Mouse (Mus musculus): ENCODE measurements around the gene Frmpd2. TPM values are rescaled to one million over a fixed set of nuclear protein-coding genes. Genes with fewer than 3 reads are reported as not detected.

Gene Frmpd2
- polyA plus RNA-seq, 1 experiment from 2014 or later = 0.16 TPM

DNA sequence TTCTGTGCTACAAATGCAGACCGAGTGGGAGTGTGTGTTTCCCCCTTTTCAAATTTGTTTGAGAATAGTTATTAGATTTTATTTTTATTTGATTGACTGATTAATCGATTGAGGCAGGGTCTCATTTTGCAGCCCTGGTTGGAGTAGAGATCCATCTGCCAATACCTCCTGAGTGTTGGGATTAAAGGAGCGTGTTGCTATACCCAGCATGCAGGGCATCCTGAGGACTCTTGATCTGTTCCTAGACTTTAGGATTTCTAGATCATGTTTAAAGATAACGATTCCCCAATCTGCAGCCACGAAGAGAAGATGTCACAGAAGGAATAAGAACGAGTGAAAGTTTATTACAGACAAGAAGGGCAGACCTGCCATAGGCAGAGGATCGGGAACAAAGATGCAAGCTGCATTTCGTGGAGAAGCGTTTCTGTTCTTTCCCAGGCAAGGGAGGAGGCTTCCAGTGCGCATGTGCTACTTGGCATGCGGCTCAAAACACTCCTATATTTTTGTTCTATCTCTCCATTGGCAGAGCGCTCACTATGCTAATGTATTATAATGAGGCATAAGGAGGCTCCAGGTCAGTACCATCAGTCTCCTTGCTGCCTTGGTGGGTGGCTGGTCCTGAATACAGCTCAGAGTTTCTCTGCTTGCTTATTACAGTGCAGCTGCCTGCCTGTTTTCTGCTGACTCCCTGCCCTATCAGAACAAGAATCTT, 53.9 kb downstream of the Frmpd2 start:
- Histone ChIP-seq H3K27me3 (ENCODE audit: control insufficient read depth, insufficient read depth, low read length) (no peaks in the 10 kb centered on the region), H3K4me2 (replicated peaks) (peak overlapping the region; percentile 36), H3K36me3 (replicated peaks; ENCODE audit: control insufficient read depth, insufficient read depth) (no peaks in the 10 kb centered on the region), H3K9me3 (ENCODE audit: control insufficient read depth, low read length) (no peaks in the 10 kb centered on the region), H3K4me3 (replicated peaks; ENCODE audit: low read length) (no peak overlapping the region), H3K9ac (peak overlapping the region; percentile 40), H3K27ac (peak overlapping the region; percentile 56), H3K4me1 (replicated peaks; ENCODE audit: control insufficient read depth, insufficient read depth, low read length) (peaks cover 11% of the 10 kb centered on the region; the same call in 1 of the 2 replicates)
- 50% methylated on average over 12 of the region's 12 CpGs for WGBS
- peak; percentile 90 for ATAC-seq (ENCODE audit: low FRiP score)
- peak; percentile 71 for DNase-seq (ENCODE audit: low spot score)

DNA sequence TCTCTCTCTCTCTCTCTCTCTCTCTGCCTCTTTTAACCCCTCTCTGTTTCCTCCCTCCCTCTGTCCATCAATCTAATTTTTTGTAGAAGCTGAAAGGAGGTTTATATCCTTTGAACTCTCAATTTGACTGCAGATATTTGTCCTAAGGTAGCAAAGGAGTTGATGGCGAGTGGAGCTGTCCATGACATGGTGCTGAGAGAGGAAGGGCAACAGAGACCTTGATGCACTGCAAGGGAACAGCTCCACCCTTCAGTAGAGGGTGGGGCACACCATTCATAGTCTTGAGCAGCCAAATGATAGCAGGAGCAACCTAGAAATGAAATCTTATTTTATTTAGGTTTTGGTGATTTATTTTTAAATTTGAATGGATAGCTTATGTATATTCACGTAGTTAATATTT, 55.1 kb downstream of the Frmpd2 start:
- ATAC-seq (ENCODE audit: low FRiP score) (no peak), DNase-seq (ENCODE audit: low spot score) (no peak)
- no peaks in the 10 kb centered on the region for H3K36me3 ChIP-seq (replicated peaks; ENCODE audit: control insufficient read depth, insufficient read depth)
- H3K4me1 ChIP-seq (replicated peaks; ENCODE audit: control insufficient read depth, insufficient read depth, low read length) = peaks cover 7% of the 10 kb centered on the region; the same call in 1 of the 2 replicates
- no peak overlapping the region for H3K9ac ChIP-seq
- 74% methylated on average over 2 of the region's 2 CpGs for WGBS
- H3K27me3 ChIP-seq (ENCODE audit: control insufficient read depth, insufficient read depth, low read length) = no peaks in the 10 kb centered on the region
- no peaks in the 10 kb centered on the region for H3K9me3 ChIP-seq (ENCODE audit: control insufficient read depth, low read length)
- H3K4me3 ChIP-seq (replicated peaks; ENCODE audit: low read length) = no peak overlapping the region
- H3K27ac ChIP-seq = peak overlapping the region; percentile 56; the same call in 1 of the 2 replicates
- H3K4me2 ChIP-seq (replicated peaks) = no peak overlapping the region

DNA sequence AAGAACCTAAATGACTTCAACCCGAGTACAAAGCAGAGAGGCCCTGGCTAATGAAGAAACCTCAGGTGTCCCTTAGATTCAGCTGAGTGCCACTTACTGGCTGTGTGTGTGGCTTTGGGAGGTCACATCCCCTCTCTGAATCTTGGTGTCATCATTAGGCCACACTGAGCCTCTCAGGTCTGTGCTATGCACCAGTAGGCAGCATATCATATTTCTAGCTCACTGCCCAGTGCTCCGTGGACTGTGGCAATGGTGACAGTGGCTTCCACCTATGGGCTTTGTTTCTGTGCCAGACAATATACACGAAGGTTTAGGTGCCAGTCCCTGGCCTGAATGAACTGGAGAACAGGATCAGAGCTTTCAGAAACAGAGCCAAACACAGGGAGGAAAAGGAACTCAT, 56.4 kb downstream of the Frmpd2 start:
- no peak for ATAC-seq (ENCODE audit: low FRiP score)
- Histone ChIP-seq H3K27ac (no peak overlapping the region), H3K4me1 (replicated peaks; ENCODE audit: control insufficient read depth, insufficient read depth, low read length) (0 out of 2 replicates have a peak, but pooled peaks cover 6% of the 10 kb centered on the region), H3K27me3 (ENCODE audit: control insufficient read depth, insufficient read depth, low read length) (no peaks in the 10 kb centered on the region), H3K9ac (no peak overlapping the region), H3K4me2 (replicated peaks) (no peak overlapping the region), H3K9me3 (ENCODE audit: control insufficient read depth, low read length) (no peaks in the 10 kb centered on the region), H3K4me3 (replicated peaks; ENCODE audit: low read length) (no peak overlapping the region), H3K36me3 (replicated peaks; ENCODE audit: control insufficient read depth, insufficient read depth) (no peaks in the 10 kb centered on the region)
- no peak for DNase-seq (ENCODE audit: low spot score)
- WGBS = 66% methylated on average over 3 of the region's 3 CpGs

DNA sequence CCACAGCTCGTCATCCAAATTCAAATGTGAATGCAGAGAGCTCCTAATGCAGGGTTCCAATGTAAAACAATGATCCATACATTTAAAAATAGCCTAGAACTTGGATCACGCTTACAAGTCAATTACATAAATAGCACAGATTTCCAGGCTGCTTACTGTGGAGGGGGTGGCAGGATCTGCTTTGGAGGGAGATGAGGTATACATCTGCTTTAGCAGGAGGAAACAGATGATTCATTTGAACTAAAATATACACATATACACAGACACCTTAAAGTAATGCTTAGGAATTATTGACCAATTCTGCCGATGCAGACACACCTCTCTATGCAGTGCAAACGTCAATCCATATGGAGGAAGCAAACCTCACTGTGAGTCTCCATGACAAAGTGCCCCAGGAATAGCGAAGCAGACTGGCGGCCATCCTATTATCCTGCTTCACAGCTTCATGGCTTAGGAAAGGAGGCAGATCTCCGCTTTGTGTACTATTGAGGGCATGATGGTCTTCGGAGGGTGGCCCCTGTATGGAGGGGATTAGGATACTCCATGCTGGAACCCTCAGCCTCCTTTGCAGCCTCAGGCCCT, 59.9 kb downstream of the Frmpd2 start:
- ATAC-seq (ENCODE audit: low FRiP score) (no peak), DNase-seq (ENCODE audit: low spot score) (no peak)
- no peaks in the 10 kb centered on the region for H3K36me3 ChIP-seq (replicated peaks; ENCODE audit: control insufficient read depth, insufficient read depth)
- no peaks in the 10 kb centered on the region for H3K27me3 ChIP-seq (ENCODE audit: control insufficient read depth, insufficient read depth, low read length)
- H3K9me3 ChIP-seq (ENCODE audit: control insufficient read depth, low read length) = no peaks in the 10 kb centered on the region
- no peak overlapping the region for H3K27ac ChIP-seq
- no peak overlapping the region for H3K4me3 ChIP-seq (replicated peaks; ENCODE audit: low read length)
- H3K4me2 ChIP-seq (replicated peaks) = no peak overlapping the region
- H3K4me1 ChIP-seq (replicated peaks; ENCODE audit: control insufficient read depth, insufficient read depth, low read length) = no peaks in the 10 kb centered on the region
- no peak overlapping the region for H3K9ac ChIP-seq
- 83% methylated on average over 8 of the region's 8 CpGs for WGBS

DNA sequence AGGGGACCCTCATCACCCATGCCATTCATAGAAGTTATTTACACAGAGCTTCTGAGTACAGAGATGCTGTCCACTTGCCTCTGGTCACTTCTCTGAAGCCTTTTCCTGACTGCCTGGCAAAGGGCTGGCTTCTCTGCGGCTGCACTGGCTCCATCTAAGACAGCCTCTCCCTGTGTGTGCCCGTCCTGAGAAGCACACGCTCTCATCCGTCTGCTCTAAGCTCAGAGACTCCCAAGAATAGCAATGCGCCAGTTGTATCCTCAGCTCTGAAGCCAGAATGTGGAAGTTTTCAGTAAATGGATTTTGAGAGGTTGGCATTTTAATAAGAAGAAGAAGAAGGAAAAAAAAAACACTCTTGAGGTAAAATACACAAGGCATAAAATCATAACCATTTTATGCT, 61.3 kb downstream of the Frmpd2 start:
- H3K4me1 ChIP-seq (replicated peaks; ENCODE audit: control insufficient read depth, insufficient read depth, low read length) = no peaks in the 10 kb centered on the region
- H3K36me3 ChIP-seq (replicated peaks; ENCODE audit: control insufficient read depth, insufficient read depth) = no peaks in the 10 kb centered on the region
- H3K4me2 ChIP-seq (replicated peaks) = no peak overlapping the region
- H3K4me3 ChIP-seq (replicated peaks; ENCODE audit: low read length) = no peak overlapping the region
- ATAC-seq (ENCODE audit: low FRiP score) (no peak), DNase-seq (ENCODE audit: low spot score) (no peak)
- WGBS = 89% methylated on average over 5 of the region's 5 CpGs
- H3K9ac ChIP-seq = no peak overlapping the region
- H3K27me3 ChIP-seq (ENCODE audit: control insufficient read depth, insufficient read depth, low read length) = no peaks in the 10 kb centered on the region
- H3K9me3 ChIP-seq (ENCODE audit: control insufficient read depth, low read length) = no peaks in the 10 kb centered on the region
- no peak overlapping the region for H3K27ac ChIP-seq

DNA sequence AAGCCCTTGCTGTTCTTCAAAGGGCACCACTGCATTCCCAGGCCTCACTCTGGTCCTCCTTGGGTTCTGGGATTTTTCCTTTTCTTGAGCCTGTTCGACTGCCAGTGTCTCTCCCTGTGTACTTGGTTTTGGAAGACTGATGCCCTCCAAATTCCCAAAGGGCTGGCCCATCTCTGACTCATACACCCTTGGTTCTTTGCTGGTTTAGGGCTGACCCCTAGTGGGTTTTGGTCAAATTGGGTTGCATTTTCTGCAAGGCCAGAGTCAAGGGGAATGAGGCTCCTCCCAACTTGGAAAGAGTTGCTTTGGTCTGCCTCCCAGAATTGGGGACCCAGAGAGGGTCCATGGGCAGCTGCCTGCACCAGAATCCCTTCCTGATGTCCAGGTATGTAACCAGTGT, 62.0 kb downstream of the Frmpd2 start:
- ATAC-seq (ENCODE audit: low FRiP score) = no peak
- H3K9ac ChIP-seq = no peak overlapping the region
- no peak overlapping the region for H3K4me2 ChIP-seq (replicated peaks)
- 54% methylated on average over 1 of the region's 1 CpGs for WGBS
- H3K27me3 ChIP-seq (ENCODE audit: control insufficient read depth, insufficient read depth, low read length) = no peaks in the 10 kb centered on the region
- no peaks in the 10 kb centered on the region for H3K36me3 ChIP-seq (replicated peaks; ENCODE audit: control insufficient read depth, insufficient read depth)
- no peaks in the 10 kb centered on the region for H3K4me1 ChIP-seq (replicated peaks; ENCODE audit: control insufficient read depth, insufficient read depth, low read length)
- H3K4me3 ChIP-seq (replicated peaks; ENCODE audit: low read length) = no peak overlapping the region
- no peak for DNase-seq (ENCODE audit: low spot score)
- no peak overlapping the region for H3K27ac ChIP-seq
- no peaks in the 10 kb centered on the region for H3K9me3 ChIP-seq (ENCODE audit: control insufficient read depth, low read length)

DNA sequence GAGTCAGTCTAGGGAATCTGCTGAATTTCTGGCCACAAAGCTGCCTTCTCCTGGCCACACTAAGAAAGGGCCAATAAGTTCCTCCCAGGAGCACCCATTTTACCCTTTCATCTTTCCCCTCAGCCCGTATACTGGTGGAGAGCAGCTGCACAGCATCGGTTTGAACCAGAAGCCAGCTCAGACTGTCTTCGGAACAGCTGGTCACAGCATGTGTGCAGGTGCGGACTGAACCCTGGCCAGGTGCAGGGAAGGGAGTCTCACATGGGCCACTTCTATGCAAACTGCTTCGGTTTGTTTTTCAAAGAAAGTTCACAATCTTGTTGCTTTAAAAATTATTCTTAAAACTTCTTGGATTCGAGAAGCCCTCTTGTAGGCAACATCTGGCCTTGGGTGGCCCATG, 63.8 kb downstream of the Frmpd2 start:
- Histone ChIP-seq H3K4me3 (replicated peaks; ENCODE audit: low read length) (no peak overlapping the region), H3K4me1 (replicated peaks; ENCODE audit: control insufficient read depth, insufficient read depth, low read length) (no peaks in the 10 kb centered on the region), H3K4me2 (replicated peaks) (no peak overlapping the region), H3K36me3 (replicated peaks; ENCODE audit: control insufficient read depth, insufficient read depth) (no peaks in the 10 kb centered on the region), H3K27ac (no peak overlapping the region), H3K27me3 (ENCODE audit: control insufficient read depth, insufficient read depth, low read length) (no peaks in the 10 kb centered on the region), H3K9ac (no peak overlapping the region), H3K9me3 (ENCODE audit: control insufficient read depth, low read length) (no peaks in the 10 kb centered on the region)
- WGBS = 83% methylated on average over 6 of the region's 6 CpGs
- no peak for ATAC-seq (ENCODE audit: low FRiP score)
- no peak for DNase-seq (ENCODE audit: low spot score)

DNA sequence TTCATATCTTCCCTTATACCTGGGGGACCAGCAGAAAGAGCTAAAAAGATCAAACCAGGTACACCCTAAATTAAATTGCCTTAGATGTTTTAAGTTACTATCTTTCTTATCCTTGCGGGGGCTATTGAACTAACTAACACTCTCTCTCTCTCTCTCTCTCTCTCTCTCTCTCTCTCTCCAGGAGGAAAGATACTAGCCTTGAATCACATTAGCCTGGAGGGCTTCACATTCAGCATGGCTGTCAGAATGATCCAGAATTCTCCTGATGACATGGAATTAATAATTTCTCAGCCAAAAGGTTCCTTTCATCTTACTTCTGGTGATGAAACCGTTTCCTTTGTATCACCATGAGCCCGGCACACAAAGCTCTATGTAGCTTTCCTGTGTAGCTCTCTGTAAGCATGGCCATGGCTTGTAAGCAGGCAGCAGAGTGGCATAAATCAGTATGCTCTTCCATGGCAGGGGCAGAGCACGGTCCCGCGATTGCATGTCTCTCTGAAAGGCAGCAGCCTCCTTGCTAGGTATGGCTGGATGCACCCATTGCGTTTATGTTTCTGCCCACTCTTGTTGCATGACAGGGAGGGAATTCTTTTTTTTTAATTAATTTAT, 68.2 kb downstream of the Frmpd2 start:
- H3K9ac ChIP-seq = no peak overlapping the region
- DNase-seq (ENCODE audit: low spot score) (no peak), ATAC-seq (ENCODE audit: low FRiP score) (no peak)
- H3K4me2 ChIP-seq (replicated peaks) = no peak overlapping the region
- H3K27me3 ChIP-seq (ENCODE audit: control insufficient read depth, insufficient read depth, low read length) = no peaks in the 10 kb centered on the region
- H3K4me3 ChIP-seq (replicated peaks; ENCODE audit: low read length) = no peak overlapping the region
- WGBS = 76% methylated on average over 7 of the region's 7 CpGs
- H3K4me1 ChIP-seq (replicated peaks; ENCODE audit: control insufficient read depth, insufficient read depth, low read length) = no peaks in the 10 kb centered on the region
- no peaks in the 10 kb centered on the region for H3K9me3 ChIP-seq (ENCODE audit: control insufficient read depth, low read length)
- H3K36me3 ChIP-seq (replicated peaks; ENCODE audit: control insufficient read depth, insufficient read depth) = no peaks in the 10 kb centered on the region
- H3K27ac ChIP-seq = no peak overlapping the region

DNA sequence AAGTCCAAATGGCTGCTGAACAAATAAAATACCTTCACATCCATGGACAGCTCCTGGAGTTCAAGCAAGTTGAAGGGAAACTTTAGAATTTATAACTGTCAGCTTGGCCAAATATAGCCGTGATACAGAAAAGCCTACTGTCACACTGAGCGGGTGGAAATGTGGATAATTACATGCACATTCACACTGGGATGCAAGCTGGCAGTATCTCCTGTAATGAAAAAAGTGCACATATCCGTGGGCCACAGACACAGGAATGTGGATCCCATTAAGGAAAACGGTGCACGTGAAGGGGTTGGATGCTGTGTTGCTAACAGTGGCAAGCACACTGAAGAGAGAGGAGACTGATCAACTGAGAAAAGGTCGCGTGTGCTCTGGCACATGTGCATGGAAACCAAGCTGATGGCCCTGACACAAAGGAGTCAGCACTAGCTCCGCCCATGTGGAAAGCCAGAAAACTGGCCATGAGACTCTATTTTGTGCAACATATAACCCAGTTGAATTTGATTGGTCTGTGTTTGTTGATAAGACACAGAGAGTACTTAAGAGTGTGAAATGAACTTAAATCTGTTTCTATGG, 74.2 kb downstream of the Frmpd2 start:
- no peak overlapping the region for H3K4me2 ChIP-seq (replicated peaks)
- ATAC-seq (ENCODE audit: low FRiP score) = no peak
- H3K36me3 ChIP-seq (replicated peaks; ENCODE audit: control insufficient read depth, insufficient read depth) = no peaks in the 10 kb centered on the region
- no peak overlapping the region for H3K9ac ChIP-seq
- no peak overlapping the region for H3K27ac ChIP-seq
- peaks cover 17% of the 10 kb centered on the region for H3K4me1 ChIP-seq (replicated peaks; ENCODE audit: control insufficient read depth, insufficient read depth, low read length)
- no peak overlapping the region for H3K4me3 ChIP-seq (replicated peaks; ENCODE audit: low read length)
- H3K27me3 ChIP-seq (ENCODE audit: control insufficient read depth, insufficient read depth, low read length) = no peaks in the 10 kb centered on the region
- DNase-seq (ENCODE audit: low spot score) = no peak
- 80% methylated on average over 8 of the region's 8 CpGs for WGBS
- H3K9me3 ChIP-seq (ENCODE audit: control insufficient read depth, low read length) = no peaks in the 10 kb centered on the region

All from hindbrain, embryonic 14.5 days (tissue).